Mouse (Mus musculus) heart, adult 2 months (tissue): ENCODE results near the gene Clip3. TPM values are rescaled to one million over a fixed set of nuclear protein-coding genes. Genes with fewer than 3 reads are reported as not detected.
A peak's percentile ranks its signal among the peaks of the same experiment; 100 is the strongest.

Experiments
- DNase-seq, 2 experiments: peaks; one replicate each; pipeline ENCODE4 v3.0.0; 2021
- H3K27ac ChIP-seq: fragments of 200-600 bp; 2 replicates; pipeline ENCODE4 v1.8.1; 2022
- H3K27me3 ChIP-seq: fragments of 200-500 bp; 2 replicates; pipeline ENCODE4 v1.6.1; 2012; ENCODE audit warnings: mild to moderate bottlenecking, low read length, inconsistent platforms, mixed read lengths; ENCODE audit not compliant: control insufficient read depth, insufficient read depth
- H3K36me3 ChIP-seq: fragments of 200-500 bp; 2 replicates; pipeline ENCODE4 v1.6.1; 2012; ENCODE audit warnings: low read length, inconsistent platforms; ENCODE audit not compliant: control insufficient read depth, insufficient read depth
- H3K4me1 ChIP-seq: fragments of 200-500 bp; 2 replicates; pipeline ENCODE4 v1.6.1; 2011; ENCODE audit warnings: low read length; ENCODE audit not compliant: control insufficient read depth, insufficient read depth
- H3K4me3 ChIP-seq: fragments of 200-600 bp; 2 replicates; pipeline ENCODE4 v1.8.1; 2022
- H3K79me2 ChIP-seq: fragments of 200-500 bp; replicated peaks from 2 replicates; pipeline ENCODE4 v1.6.1; 2012; ENCODE audit warnings: mild to moderate bottlenecking, inconsistent platforms, low read length, moderate library complexity, mixed read lengths; ENCODE audit not compliant: control insufficient read depth, insufficient read depth
- H3K9ac ChIP-seq: fragments of 200-500 bp; 2 replicates; pipeline ENCODE4 v1.6.1; 2012; ENCODE audit warnings: low read depth, mild to moderate bottlenecking, control low read depth, inconsistent platforms, low read length, mixed read lengths
- CTCF ChIP-seq: fragments of 200-600 bp; IDR thresholded peaks from 2 replicates; pipeline ENCODE4 v1.8.1; 2022; ENCODE audit warnings: antibody characterized with exemption, mild to moderate bottlenecking, moderate library complexity
- EP300 ChIP-seq: fragments of 200-500 bp; IDR thresholded peaks from 2 replicates; pipeline ENCODE4 v1.6.1; 2011; ENCODE audit warnings: low read depth, low read length, control low read depth; ENCODE audit not compliant: insufficient read depth
- POLR2A ChIP-seq: fragments of 200-500 bp; IDR thresholded peaks from 2 replicates; pipeline ENCODE4 v1.6.1; 2011; ENCODE audit warnings: mild to moderate bottlenecking, low read depth, low read length, control low read depth; ENCODE audit not compliant: insufficient read depth
- WGBS: fragments of 180-500 bp; shearing (Covaris S2); methylation state at CpG from one replicate; pipeline ENCODE4 v1.1.7; 2018; 5-methylcytosine and 5-hydroxymethylcytosine counted together
- intact Hi-C: fragments of 180-260 bp; cut with DNase I; formaldehyde crosslinking; loops from one replicate; pipeline ENCODE4 v1.15.1; 2025
- polyA plus RNA-seq: library from polyadenylated mRNA; depleted of rRNA; stranded (reverse); fragments of >200 nt; gene quantifications from 2 replicates; pipeline ENCODE4 v1.2.3, GENCODE M21; 2012
- total RNA-seq, 2 experiments: library from RNA; stranded (reverse); gene quantifications; 2 replicates each; pipeline ENCODE4 v1.2.3; 2021

Clip3 gene
- total and polyA plus RNA-seq, 3 experiments = 5.6 to 6.6 (median 5.6) TPM

DNA sequence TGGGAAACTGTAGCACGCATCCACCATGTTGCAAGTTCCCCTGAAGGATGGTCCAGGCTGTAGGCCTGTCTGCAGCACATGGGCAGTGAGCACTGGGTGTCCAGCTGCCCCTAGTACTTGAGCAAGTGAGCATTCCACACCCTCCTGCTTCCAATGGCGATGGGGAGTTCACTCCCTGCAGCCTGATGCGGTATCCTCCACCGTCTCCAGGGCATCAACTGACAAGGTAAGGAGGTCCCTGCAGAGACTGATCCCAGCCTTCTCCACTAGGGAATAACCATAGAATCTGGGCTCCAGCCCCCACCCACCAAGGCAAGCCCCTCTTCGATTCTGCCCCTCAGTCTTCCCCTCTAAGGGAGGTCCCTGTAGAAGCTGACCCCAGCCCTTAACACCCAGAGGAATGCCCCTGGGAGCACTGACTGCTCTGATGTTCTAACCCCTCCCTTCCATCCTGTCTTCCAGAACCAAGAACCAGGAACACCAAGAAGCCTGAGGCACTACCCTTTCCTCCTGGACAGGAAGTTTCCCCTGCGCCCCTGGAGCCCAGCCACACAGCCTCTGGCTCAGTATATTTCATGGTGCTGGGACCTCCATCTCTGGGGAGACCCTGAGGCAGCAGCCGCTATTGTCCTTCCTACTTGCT is 2.3 kb upstream of the Clip3 start:
- H3K27me3 ChIP-seq = no peaks in the 10 kb centered on the region
- no peak for DNase-seq
- H3K4me3 ChIP-seq = no peak overlapping the region
- H3K9ac ChIP-seq = no peak overlapping the region
- peaks cover 2% of the 10 kb centered on the region; the same call in 1 of the 2 replicates for H3K4me1 ChIP-seq
- H3K79me2 ChIP-seq = no peaks in the 10 kb centered on the region
- TF ChIP-seq POLR2A = no peak
- no peak for TF ChIP-seq EP300
- no peak for TF ChIP-seq CTCF
- H3K27ac ChIP-seq = no peak overlapping the region
- H3K36me3 ChIP-seq = no peaks in the 10 kb centered on the region
- intact Hi-C loops = no loop called here
- 59% methylated on average over 7 of the region's 7 CpGs for WGBS

DNA sequence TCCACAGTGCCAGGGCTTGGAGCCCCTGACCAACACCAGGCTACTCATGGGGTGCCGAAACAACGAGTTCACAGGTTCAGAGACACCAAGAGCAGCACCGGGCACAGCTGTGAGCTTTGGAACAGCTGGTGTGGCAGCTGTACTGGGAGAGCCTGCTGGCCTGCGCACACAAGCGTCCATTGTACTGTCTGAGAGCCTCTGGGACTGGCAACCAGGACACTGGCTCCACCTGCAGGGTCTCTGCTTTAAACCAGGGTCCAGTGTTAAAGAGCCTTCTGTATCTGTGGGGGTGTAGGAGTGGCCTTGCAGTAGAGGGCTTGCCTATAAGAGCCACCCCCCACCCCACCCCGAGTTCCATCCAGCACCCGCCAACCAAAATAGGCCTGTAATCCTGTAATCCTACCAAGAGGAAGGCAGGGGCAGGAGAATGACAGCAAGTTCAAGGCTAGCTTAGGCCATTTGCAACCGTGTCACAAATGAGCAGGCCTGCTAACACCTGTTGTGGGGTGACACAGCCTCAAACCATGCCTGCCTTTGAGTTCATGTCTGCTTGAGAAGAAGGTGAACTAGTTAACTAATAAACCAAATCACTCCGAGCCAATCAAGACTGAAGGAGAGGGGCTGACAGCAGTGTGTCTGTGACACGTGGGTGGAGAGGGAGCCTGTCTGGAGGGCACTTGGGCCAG is 1.7 kb upstream of the Clip3 start:
- H3K27ac ChIP-seq = no peak overlapping the region
- H3K79me2 ChIP-seq = no peaks in the 10 kb centered on the region
- peaks cover 4% of the 10 kb centered on the region; the same call in 1 of the 2 replicates for H3K4me1 ChIP-seq
- 67% methylated on average over 10 of the region's 10 CpGs for WGBS
- no peak for TF ChIP-seq POLR2A
- TF ChIP-seq CTCF = no peak
- no peak for TF ChIP-seq EP300
- no peaks in the 10 kb centered on the region for H3K36me3 ChIP-seq
- H3K4me3 ChIP-seq = no peak overlapping the region
- no peaks in the 10 kb centered on the region for H3K27me3 ChIP-seq
- intact Hi-C loops = no loop called here
- no peak for DNase-seq
- H3K9ac ChIP-seq = no peak overlapping the region

DNA sequence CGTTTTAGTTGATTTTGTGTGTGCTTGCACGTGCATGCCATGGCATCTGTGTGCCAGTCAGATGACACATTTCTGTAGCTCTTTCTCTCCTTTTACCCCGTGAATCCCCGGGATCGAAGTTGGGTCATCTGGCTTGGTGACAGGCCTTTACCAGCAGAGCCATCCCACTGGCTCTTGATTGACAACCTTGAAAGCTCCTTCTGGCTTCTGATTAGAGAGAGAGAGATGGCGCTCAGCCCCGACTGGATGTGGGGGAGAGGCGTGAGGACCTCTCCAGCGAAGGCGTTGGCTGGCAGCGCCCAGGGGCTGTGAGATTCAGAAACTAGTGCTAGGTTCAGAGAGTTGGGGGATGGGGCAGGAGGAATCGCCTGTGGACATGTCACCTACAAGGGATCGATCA is 2.3 kb downstream of the Clip3 start:
- Histone ChIP-seq H3K9ac (no peak overlapping the region), H3K36me3 (no peaks in the 10 kb centered on the region), H3K4me1 (peaks cover 5% of the 10 kb centered on the region; the same call in 1 of the 2 replicates), H3K4me3 (no peak overlapping the region), H3K79me2 (no peaks in the 10 kb centered on the region), H3K27me3 (no peaks in the 10 kb centered on the region), H3K27ac (no peak overlapping the region)
- DNase-seq = no peak
- TF ChIP-seq EP300 (no peak), CTCF (no peak), POLR2A (no peak)
- intact Hi-C loops = no loop called here
- WGBS = 57% methylated on average over 13 of the region's 13 CpGs

DNA sequence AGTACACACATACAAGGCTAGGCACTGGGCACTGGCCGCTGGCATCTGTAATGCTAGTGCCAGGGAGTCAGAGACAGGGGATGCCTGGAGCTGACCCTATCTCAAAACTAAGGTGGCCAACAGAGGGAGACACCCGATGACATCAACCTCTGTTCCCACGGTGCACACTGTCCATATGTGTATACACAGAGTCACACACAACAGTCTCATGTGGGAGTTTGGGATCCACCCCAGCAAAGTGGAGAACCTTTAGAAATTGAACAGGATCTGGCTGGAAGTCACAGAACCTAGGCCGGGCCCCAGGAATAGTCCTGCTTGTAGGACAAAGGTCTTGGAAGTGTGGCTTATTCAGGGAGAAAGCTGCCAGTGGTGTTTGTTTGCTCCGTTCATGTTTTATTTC is 2.8 kb downstream of the Clip3 start:
- TF ChIP-seq EP300 = no peak
- no peak for TF ChIP-seq CTCF
- no peak for TF ChIP-seq POLR2A
- intact Hi-C loops = no loop called here
- Histone ChIP-seq H3K36me3 (no peaks in the 10 kb centered on the region), H3K9ac (no peak overlapping the region), H3K79me2 (no peaks in the 10 kb centered on the region), H3K4me3 (no peak overlapping the region), H3K27me3 (no peaks in the 10 kb centered on the region), H3K27ac (no peak overlapping the region), H3K4me1 (peaks cover 5% of the 10 kb centered on the region; the same call in 1 of the 2 replicates)
- DNase-seq = no peak
- WGBS = 60% methylated on average over 5 of the region's 5 CpGs

- DNase-seq = peak; percentile 55 to 68
- Histone ChIP-seq H3K9ac (no peak overlapping the region), H3K27me3 (no peaks in the 10 kb centered on the region), H3K79me2 (no peaks in the 10 kb centered on the region), H3K36me3 (no peaks in the 10 kb centered on the region), H3K4me3 (no peak overlapping the region), H3K27ac (no peak overlapping the region), H3K4me1 (peaks cover 5% of the 10 kb centered on the region; the same call in 1 of the 2 replicates)
- no peak for TF ChIP-seq CTCF
- TF ChIP-seq EP300 = no peak
- no peak for TF ChIP-seq POLR2A
- intact Hi-C loops = no loop called here
- 28% methylated on average over 10 of the region's 10 CpGs for WGBS
Observed at GRCm38 (mm10) chr7:30295103-30295502, 3.6 kb downstream of the Clip3 start.

GRCm38 (mm10) chr7:30296816-30297215 is 5.3 kb downstream of the Clip3 start:
- intact Hi-C loops = no loop called here
- Histone ChIP-seq H3K9ac (no peak overlapping the region), H3K4me1 (peaks cover 3% of the 10 kb centered on the region; the same call in 1 of the 2 replicates), H3K27ac (no peak overlapping the region), H3K36me3 (no peaks in the 10 kb centered on the region), H3K79me2 (no peaks in the 10 kb centered on the region), H3K4me3 (no peak overlapping the region), H3K27me3 (no peaks in the 10 kb centered on the region)
- 88% methylated on average over 15 of the region's 15 CpGs for WGBS
- TF ChIP-seq POLR2A (no peak), EP300 (no peak), CTCF (no peak)
- no peak for DNase-seq
